Mouse (Mus musculus) adrenal gland, adult 18-20 months (tissue): ENCODE measurements at regions not wholly inside any gene's neighbourhood (a gene's known extent, or its start where the extent isn't known, plus 50 kb on each side); places are given as distances from the start of the nearest gene placed in this dataset.

ENCODE experiments used
- DNase-seq, 2 experiments: peaks; one replicate each; pipeline ENCODE4 v3.0.0; 2021 to 2022; ENCODE audit warnings: low spot score in 2 of 2

GRCm38 (mm10) chr2:166439847-166440775 is 273.5 kb downstream of the Prex1 start:
- DNase-seq, result peak in 1 of 2 experiments; percentile 54

- no peak for DNase-seq
Measured at GRCm38 (mm10) chr2:166438207-166438606, 275.4 kb downstream of the Prex1 start.

GRCm38 (mm10) chr2:166434554-166434953 is 279.1 kb downstream of the Prex1 start:
- no peak for DNase-seq

GRCm38 (mm10) chr2:166433655-166434333 is 278.3 kb upstream of the Sulf2 start:
- peak; percentile 57 to 64 for DNase-seq

- DNase-seq, result no peak
Measured at GRCm38 (mm10) chr2:166432948-166433654, 277.6 kb upstream of the Sulf2 start.

- DNase-seq, result no peak
Measured at GRCm38 (mm10) chr2:166432531-166432930, 277.1 kb upstream of the Sulf2 start.

- no peak for DNase-seq
Measured at GRCm38 (mm10) chr2:166429918-166430317, 274.5 kb upstream of the Sulf2 start.

- no peak for DNase-seq
Measured at GRCm38 (mm10) chr2:166429494-166429893, 274.0 kb upstream of the Sulf2 start.

GRCm38 (mm10) chr2:166427390-166427789 is 271.9 kb upstream of the Sulf2 start:
- no peak for DNase-seq

GRCm38 (mm10) chr2:166426960-166427359 is 271.5 kb upstream of the Sulf2 start:
- DNase-seq, result peak in 1 of 2 experiments; percentile 49

- no peak for DNase-seq
Measured at GRCm38 (mm10) chr2:166426457-166426856, 271.0 kb upstream of the Sulf2 start.

GRCm38 (mm10) chr2:166425141-166425540 is 269.7 kb upstream of the Sulf2 start:
- DNase-seq, result no peak

- DNase-seq, result no peak
Measured at GRCm38 (mm10) chr2:166423132-166423660, 267.7 kb upstream of the Sulf2 start.

- DNase-seq, result no peak
Measured at GRCm38 (mm10) chr2:166420275-166420674, 264.8 kb upstream of the Sulf2 start.

- no peak for DNase-seq
Measured at GRCm38 (mm10) chr2:166419271-166419670, 263.8 kb upstream of the Sulf2 start.

- no peak for DNase-seq
Measured at GRCm38 (mm10) chr2:166418279-166418678, 262.8 kb upstream of the Sulf2 start.

- DNase-seq, result no peak
Measured at GRCm38 (mm10) chr2:166417628-166418027, 262.2 kb upstream of the Sulf2 start.

GRCm38 (mm10) chr2:166415481-166415965 is 260.1 kb upstream of the Sulf2 start:
- DNase-seq, result no peak

- no peak for DNase-seq
Measured at GRCm38 (mm10) chr2:166414856-166415255, 259.4 kb upstream of the Sulf2 start.

- no peak for DNase-seq
Measured at GRCm38 (mm10) chr2:166412031-166412858, 256.8 kb upstream of the Sulf2 start.
